In the genomic region with DNA sequence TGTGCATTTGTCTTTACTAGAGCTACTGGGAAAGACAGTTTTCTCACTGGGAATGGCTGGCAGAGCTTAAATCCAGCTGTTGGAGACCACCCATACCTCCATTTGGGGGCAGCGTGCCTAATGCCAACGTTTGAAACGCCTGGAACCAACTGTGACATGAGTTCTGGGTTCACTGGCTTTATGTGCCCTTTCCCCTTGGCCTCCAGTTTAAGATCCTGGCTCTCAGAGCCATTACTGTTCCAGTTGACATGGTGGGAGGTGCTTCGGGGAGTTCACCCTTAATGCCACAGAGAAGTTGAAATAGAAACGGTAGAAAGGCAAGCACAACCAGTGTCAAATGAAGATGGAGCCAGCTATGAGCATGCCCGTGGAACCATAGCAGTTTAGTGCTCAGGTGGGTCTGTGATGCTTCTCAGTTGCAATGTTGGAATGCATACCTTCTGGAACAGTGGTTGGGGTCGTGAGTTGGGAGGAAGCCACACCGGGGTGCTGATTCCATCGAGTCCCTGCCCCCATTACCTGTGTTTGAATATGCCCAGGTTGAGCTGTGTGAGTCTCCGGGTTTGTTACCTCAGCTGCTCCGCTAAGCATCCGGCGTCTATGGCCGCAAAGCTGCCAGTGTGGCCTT, we compare ENCODE assay signal across 8 mouse cellular contexts. TPM values are rescaled to one million over a fixed set of nuclear protein-coding genes. Genes with fewer than 3 reads are reported as not detected.
DNase-seq lines count a peak whose midpoint lies in the region; ATAC-seq and TF ChIP-seq lines count a peak whose summit lies in the region.

No protein-coding gene starts in this region.

- no peaks in the 10 kb centered on the region for H3K27me3 ChIP-seq in embryonic facial prominence, embryonic 11.5 days (ENCODE audit: control insufficient read depth, insufficient read depth, low read length)
- H3K27me3 ChIP-seq in hindbrain, embryonic 15.5 days, result no peaks in the 10 kb centered on the region
- no peaks in the 10 kb centered on the region for H3K27me3 ChIP-seq in midbrain, postnatal 0 days (ENCODE audit: insufficient read depth, low read length)

- TF ChIP-seq CTCF in layer of hippocampus, adult 2 months (conservative IDR thresholded peaks at IDR 0.05), result no peak
- TF ChIP-seq CTCF in midbrain, postnatal 0 days (IDR thresholded peaks at IDR 0.05), result no peak

- peaks cover 10% of the 10 kb centered on the region for H3K36me3 ChIP-seq in embryonic facial prominence, embryonic 11.5 days (replicated peaks; ENCODE audit: control insufficient read depth, insufficient read depth, low read depth, low read length)
- H3K36me3 ChIP-seq in hindbrain, embryonic 15.5 days, result peaks cover 14% of the 10 kb centered on the region; the same call in 1 of the 2 replicates
- peaks cover 16% of the 10 kb centered on the region for H3K36me3 ChIP-seq in midbrain, postnatal 0 days (ENCODE audit: insufficient read depth, low read length)

- H3K4me1 ChIP-seq in embryonic facial prominence, embryonic 11.5 days (ENCODE audit: control insufficient read depth, insufficient read depth, low read length), result peaks cover 5% of the 10 kb centered on the region; the same call in 1 of the 2 replicates
- peaks cover 53% of the 10 kb centered on the region for H3K4me1 ChIP-seq in hindbrain, embryonic 15.5 days (replicated peaks)
- peaks cover 17% of the 10 kb centered on the region; the same call in 1 of the 2 replicates for H3K4me1 ChIP-seq in midbrain, postnatal 0 days (ENCODE audit: insufficient read depth, low read length)

- no peak for DNase-seq in layer of hippocampus, adult 2 months (ENCODE audit: low spot score in 2 of 2)
- no peak for DNase-seq in layer of hippocampus, adult 18-20 months (ENCODE audit: low spot score in 2 of 2)
- no peak for DNase-seq in embryonic facial prominence, embryonic 11.5 days (ENCODE audit: low spot score)
- DNase-seq in midbrain, postnatal 0 days (ENCODE audit: low spot score), result no peak
- no peak for DNase-seq in left cerebral cortex, postnatal 14 days (ENCODE audit: low spot score in 2 of 2)
- no peak for DNase-seq in urinary bladder, adult 2 months (ENCODE audit: low spot score)
- no peak for DNase-seq in thymus, postnatal 0 days (ENCODE audit: low spot score)

- WGBS in embryonic facial prominence, embryonic 11.5 days, result 9% methylated on average over 14 of the region's 14 CpGs
- 6% methylated on average over 14 of the region's 14 CpGs for WGBS in hindbrain, embryonic 15.5 days
- 8% methylated on average over 14 of the region's 14 CpGs for WGBS in midbrain, postnatal 0 days

- H3K4me3 ChIP-seq in layer of hippocampus, adult 2 months, result peak overlapping the region; percentile 96
- H3K4me3 ChIP-seq in embryonic facial prominence, embryonic 11.5 days (ENCODE audit: low read depth, low read length), result peak overlapping the region; percentile 69
- peak overlapping the region; percentile 91 for H3K4me3 ChIP-seq in hindbrain, embryonic 15.5 days
- peak overlapping the region; percentile 85 for H3K4me3 ChIP-seq in midbrain, postnatal 0 days (ENCODE audit: low read depth, low read length)

- H3K4me2 ChIP-seq in embryonic facial prominence, embryonic 11.5 days (ENCODE audit: low read depth, low read length), result peak overlapping the region; percentile 95
- H3K4me2 ChIP-seq in hindbrain, embryonic 15.5 days, result peak overlapping the region; percentile 81
- peak overlapping the region; percentile 84 for H3K4me2 ChIP-seq in midbrain, postnatal 0 days (ENCODE audit: low read depth, low read length, poor library complexity, severe bottlenecking)

- intact Hi-C loops in left cerebral cortex, postnatal 14 days (cut with DNase I), result no loop called here

- peak overlapping the region; percentile 99 for H3K27ac ChIP-seq in layer of hippocampus, adult 2 months
- H3K27ac ChIP-seq in embryonic facial prominence, embryonic 11.5 days (replicated peaks; ENCODE audit: low read depth, low read length), result no peak overlapping the region
- peak overlapping the region; percentile 99 for H3K27ac ChIP-seq in hindbrain, embryonic 15.5 days (replicated peaks)
- H3K27ac ChIP-seq in midbrain, postnatal 0 days (ENCODE audit: low read depth, low read length), result peak overlapping the region; percentile 98

- H3K9ac ChIP-seq in embryonic facial prominence, embryonic 11.5 days (replicated peaks; ENCODE audit: low read length), result peak overlapping the region; percentile 74
- peak overlapping the region; percentile 96 for H3K9ac ChIP-seq in hindbrain, embryonic 15.5 days
- peak overlapping the region; percentile 95 for H3K9ac ChIP-seq in midbrain, postnatal 0 days (replicated peaks; ENCODE audit: low read length, poor library complexity, severe bottlenecking)

- H3K9me3 ChIP-seq in embryonic facial prominence, embryonic 11.5 days (replicated peaks; ENCODE audit: control insufficient read depth, low read length), result no peaks in the 10 kb centered on the region
- H3K9me3 ChIP-seq in hindbrain, embryonic 15.5 days, result no peaks in the 10 kb centered on the region
- no peaks in the 10 kb centered on the region for H3K9me3 ChIP-seq in midbrain, postnatal 0 days (ENCODE audit: low read length)

- ATAC-seq in embryonic facial prominence, embryonic 11.5 days (replicated peaks; ENCODE audit: insufficient number of reproducible peaks, low FRiP score, low TSS enrichment, low read depth), result no peak
- ATAC-seq in hindbrain, embryonic 15.5 days (ENCODE audit: low FRiP score, low read depth), result no peak; the same call in 1 of the 2 replicates
- ATAC-seq in midbrain, postnatal 0 days (ENCODE audit: low FRiP score), result peak; percentile 39; the same call in 1 of the 2 replicates

RNA-seq across cellular contexts. Expression of gene Prr7, which starts 0.6 kb away (rescaled TPM):
- 10 to 100 TPM; 83.0 to 84.5 TPM for total RNA-seq in layer of hippocampus, adult 2 months (2021)
- total RNA-seq in layer of hippocampus, adult 18-20 months (2021), result 10 to 100 TPM; 75.6 to 79.2 TPM
- polyA plus RNA-seq in embryonic facial prominence, embryonic 11.5 days (2014; fragmentation: Nextera tagmentation; extraction: Ambion mirVana), result 1.7 TPM in 2 replicates
- 4.6 and 5.1 TPM in 2 replicates for polyA plus RNA-seq in hindbrain, embryonic 15.5 days (2015; fragmentation: Nextera tagmentation; extraction: Ambion mirVana)
- total RNA-seq in midbrain, postnatal 0 days (2014; rRNA removed), result 101 and 131 TPM in 2 replicates
- 6.6 and 8.1 TPM in 2 replicates for polyA plus RNA-seq in midbrain, postnatal 0 days (2015; fragmentation: Nextera tagmentation; extraction: Ambion mirVana)
- 100 to 1,000 TPM in 1 of 2 experiments, 10 to 100 TPM in 1; 98.9 to 104 TPM for total RNA-seq in left cerebral cortex, postnatal 14 days (2021)
- polyA plus RNA-seq in urinary bladder, adult 2 months (2012; rRNA removed), result 3.5 and 3.8 TPM in 2 replicates
- polyA plus RNA-seq in thymus, postnatal 0 days (2015; fragmentation: Nextera tagmentation; extraction: Ambion mirVana), result 0.27 and 0.46 TPM in 2 replicates

RNA-seq across cellular contexts. Expression of gene Grk6, which starts 18.6 kb away (rescaled TPM):
- 10 to 100 TPM; 64.8 to 65.8 TPM for total RNA-seq in layer of hippocampus, adult 2 months (2021)
- total RNA-seq in layer of hippocampus, adult 18-20 months (2021), result 10 to 100 TPM; 60.3 to 63.2 TPM
- 50.4 and 59.7 TPM in 2 replicates for polyA plus RNA-seq in embryonic facial prominence, embryonic 11.5 days (2014; fragmentation: Nextera tagmentation; extraction: Ambion mirVana)
- polyA plus RNA-seq in hindbrain, embryonic 15.5 days (2015; fragmentation: Nextera tagmentation; extraction: Ambion mirVana), result 38.2 and 40.7 TPM in 2 replicates
- total RNA-seq in midbrain, postnatal 0 days (2014; rRNA removed), result 70.4 and 71.9 TPM in 2 replicates
- polyA plus RNA-seq in midbrain, postnatal 0 days (2015; fragmentation: Nextera tagmentation; extraction: Ambion mirVana), result 35.5 and 35.8 TPM in 2 replicates
- 10 to 100 TPM; 67.5 to 67.8 TPM for total RNA-seq in left cerebral cortex, postnatal 14 days (2021)
- 37.4 and 42.4 TPM in 2 replicates for polyA plus RNA-seq in urinary bladder, adult 2 months (2012; rRNA removed)
- polyA plus RNA-seq in thymus, postnatal 0 days (2015; fragmentation: Nextera tagmentation; extraction: Ambion mirVana), result 76.9 and 87.8 TPM in 2 replicates

RNA-seq across cellular contexts. Expression of gene Dbn1, which starts 24.4 kb away (rescaled TPM):
- 100 to 1,000 TPM; 396 to 403 TPM for total RNA-seq in layer of hippocampus, adult 2 months (2021)
- total RNA-seq in layer of hippocampus, adult 18-20 months (2021), result 100 to 1,000 TPM; 359 to 362 TPM
- 231 and 252 TPM in 2 replicates for polyA plus RNA-seq in embryonic facial prominence, embryonic 11.5 days (2014; fragmentation: Nextera tagmentation; extraction: Ambion mirVana)
- 498 and 572 TPM in 2 replicates for polyA plus RNA-seq in hindbrain, embryonic 15.5 days (2015; fragmentation: Nextera tagmentation; extraction: Ambion mirVana)
- 498 and 510 TPM in 2 replicates for total RNA-seq in midbrain, postnatal 0 days (2014; rRNA removed)
- 482 and 484 TPM in 2 replicates for polyA plus RNA-seq in midbrain, postnatal 0 days (2015; fragmentation: Nextera tagmentation; extraction: Ambion mirVana)
- 100 to 1,000 TPM; 326 to 327 TPM for total RNA-seq in left cerebral cortex, postnatal 14 days (2021)
- 43.0 and 45.3 TPM in 2 replicates for polyA plus RNA-seq in urinary bladder, adult 2 months (2012; rRNA removed)
- polyA plus RNA-seq in thymus, postnatal 0 days (2015; fragmentation: Nextera tagmentation; extraction: Ambion mirVana), result 8.4 and 9.3 TPM in 2 replicates

RNA-seq across cellular contexts. Expression of gene F12, which starts 36.9 kb away (rescaled TPM):
- under 1 TPM; 0.44 to 0.93 TPM for total RNA-seq in layer of hippocampus, adult 2 months (2021)
- under 1 TPM; 0.32 to 0.36 TPM for total RNA-seq in layer of hippocampus, adult 18-20 months (2021)
- polyA plus RNA-seq in embryonic facial prominence, embryonic 11.5 days (2014; fragmentation: Nextera tagmentation; extraction: Ambion mirVana), result not detected in 2 replicates
- 0.17 and 0.66 TPM in 2 replicates for polyA plus RNA-seq in hindbrain, embryonic 15.5 days (2015; fragmentation: Nextera tagmentation; extraction: Ambion mirVana)
- not detected in 2 replicates for total RNA-seq in midbrain, postnatal 0 days (2014; rRNA removed)
- 0.43 and 0.49 TPM in 2 replicates for polyA plus RNA-seq in midbrain, postnatal 0 days (2015; fragmentation: Nextera tagmentation; extraction: Ambion mirVana)
- total RNA-seq in left cerebral cortex, postnatal 14 days (2021), result under 1 TPM in 1 of 2 experiments, not detected in 1; 0.30 TPM
- polyA plus RNA-seq in urinary bladder, adult 2 months (2012; rRNA removed), result 0.06 and 0.07 TPM in 2 replicates
- 0.12 TPM in 1 of 2 replicates, not detected in the other for polyA plus RNA-seq in thymus, postnatal 0 days (2015; fragmentation: Nextera tagmentation; extraction: Ambion mirVana)

RNA-seq across cellular contexts. Expression of gene Pfn3, which starts 48.5 kb away (rescaled TPM):
- total RNA-seq in layer of hippocampus, adult 2 months (2021), result not detected
- under 1 TPM in 1 of 2 experiments, not detected in 1; 0.68 TPM for total RNA-seq in layer of hippocampus, adult 18-20 months (2021)
- not detected in 2 replicates for polyA plus RNA-seq in embryonic facial prominence, embryonic 11.5 days (2014; fragmentation: Nextera tagmentation; extraction: Ambion mirVana)
- polyA plus RNA-seq in hindbrain, embryonic 15.5 days (2015; fragmentation: Nextera tagmentation; extraction: Ambion mirVana), result 0.72 and 1.1 TPM in 2 replicates
- total RNA-seq in midbrain, postnatal 0 days (2014; rRNA removed), result 0.71 TPM in 1 of 2 replicates, not detected in the other
- 1.5 and 1.6 TPM in 2 replicates for polyA plus RNA-seq in midbrain, postnatal 0 days (2015; fragmentation: Nextera tagmentation; extraction: Ambion mirVana)
- total RNA-seq in left cerebral cortex, postnatal 14 days (2021), result under 1 TPM in 1 of 2 experiments, not detected in 1; 0.70 TPM
- polyA plus RNA-seq in urinary bladder, adult 2 months (2012; rRNA removed), result not detected in 2 replicates
- not detected in 2 replicates for polyA plus RNA-seq in thymus, postnatal 0 days (2015; fragmentation: Nextera tagmentation; extraction: Ambion mirVana)
